Mouse (Mus musculus): ENCODE results near the gene Dvl1. TPM values are rescaled to one million over a fixed set of nuclear protein-coding genes. Genes with fewer than 3 reads are reported as not detected.

Dvl1 gene
- total RNA-seq, 4 experiments from 2014 or later: 71.0 to 91.3 (median 82.6) TPM

GRCm38 (mm10) chr4:155839483-155839910 lies 7.7 kb upstream of the Dvl1 start, which contains the start of gene Mxra8:
Gene Mxra8, plus strand, starts transcription at chr4:155839680.
- DNase-seq (ENCODE audit: low spot score in 2 of 2): no peak

DNA sequence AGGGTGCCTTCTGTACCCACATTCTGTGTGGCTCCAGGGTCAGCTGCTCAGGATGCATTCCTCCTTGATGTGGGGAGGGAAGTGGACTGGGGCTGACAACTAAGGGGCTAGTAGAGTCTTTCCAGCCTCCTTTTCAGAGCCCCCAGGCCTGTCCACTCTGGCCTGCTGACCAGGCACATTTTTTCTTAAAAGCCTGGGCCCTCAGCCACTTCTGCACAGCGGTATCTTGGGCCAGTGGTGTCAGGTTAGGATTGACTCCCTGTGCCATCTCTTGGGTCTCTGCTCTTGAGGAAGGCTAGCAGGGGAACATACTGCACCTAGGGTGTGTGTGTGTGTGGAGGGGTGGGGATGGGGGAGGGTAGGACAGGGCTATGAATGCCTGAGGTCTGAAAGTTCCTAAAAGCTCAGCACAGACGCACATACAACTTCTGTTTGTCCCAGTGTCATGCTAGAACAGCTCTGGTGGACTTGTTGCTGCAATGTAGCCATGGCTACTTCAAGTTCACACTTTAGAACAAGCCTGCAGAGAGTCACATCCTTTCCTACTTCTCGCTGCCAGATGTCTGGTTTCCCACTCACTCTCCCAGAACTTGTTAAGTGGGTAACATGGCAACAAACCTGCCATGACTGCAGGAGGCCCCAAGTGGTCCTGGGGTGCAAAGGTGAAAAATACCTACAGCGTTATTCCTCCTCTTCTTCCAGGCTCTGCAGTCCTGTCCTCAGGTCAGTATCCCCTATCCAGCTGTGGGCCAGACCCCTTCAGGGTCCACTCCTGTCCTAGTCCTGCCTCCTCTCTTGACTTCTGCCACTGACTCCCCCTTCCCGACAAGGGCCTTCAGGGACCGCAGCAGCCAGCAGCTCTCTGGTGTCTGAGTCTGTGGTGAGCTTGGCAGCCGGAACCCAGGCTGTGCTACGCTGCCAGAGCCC lies 6.9 kb upstream of the Dvl1 start:
- DNase-seq (ENCODE audit: low spot score in 2 of 2): no peak

DNA sequence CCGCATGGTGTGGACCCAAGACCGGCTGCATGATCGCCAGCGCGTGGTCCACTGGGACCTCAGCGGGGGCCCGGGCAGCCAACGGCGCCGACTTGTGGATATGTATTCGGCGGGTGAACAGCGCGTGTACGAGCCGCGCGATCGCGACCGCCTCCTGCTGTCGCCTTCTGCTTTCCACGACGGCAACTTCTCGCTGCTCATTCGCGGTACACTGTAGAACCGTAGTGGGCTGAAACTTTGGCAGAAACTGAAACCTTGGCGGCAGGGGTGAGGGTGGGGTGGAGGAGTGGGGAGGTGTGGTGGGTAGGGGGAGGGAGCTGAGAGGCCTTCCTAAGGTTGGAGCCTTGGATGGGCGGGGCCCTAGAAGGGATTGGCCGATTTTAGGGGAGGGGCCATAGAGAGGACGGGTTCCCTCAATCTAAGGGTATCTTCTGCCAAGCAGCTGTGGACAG lies 6.2 kb upstream of the Dvl1 start:
- DNase-seq (ENCODE audit: low spot score in 2 of 2): no peak

DNA sequence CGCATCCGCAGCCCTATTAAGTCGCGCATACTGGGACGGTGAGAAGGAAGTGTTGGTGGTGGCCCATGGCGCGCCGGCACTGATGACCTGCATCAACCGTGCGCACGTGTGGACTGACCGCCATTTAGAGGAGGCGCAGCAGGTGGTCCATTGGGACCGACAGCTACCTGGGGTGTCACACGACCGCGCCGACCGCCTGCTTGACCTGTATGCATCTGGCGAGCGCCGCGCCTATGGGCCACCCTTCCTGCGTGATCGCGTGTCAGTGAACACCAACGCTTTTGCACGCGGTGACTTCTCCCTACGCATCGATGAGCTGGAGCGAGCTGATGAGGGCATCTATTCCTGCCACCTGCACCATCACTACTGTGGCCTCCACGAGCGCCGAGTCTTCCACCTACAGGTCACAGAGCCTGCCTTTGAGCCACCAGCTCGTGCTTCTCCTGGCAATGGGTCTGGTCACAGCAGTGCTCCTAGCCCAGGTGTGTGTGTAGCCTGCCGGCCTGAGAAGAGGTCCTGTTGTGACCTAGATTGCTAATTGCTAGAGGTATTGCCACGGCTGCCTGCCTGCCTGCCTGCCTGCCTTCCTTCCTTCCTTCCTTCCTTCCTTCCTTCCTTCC lies 5.4 kb upstream of the Dvl1 start:
- DNase-seq (ENCODE audit: low spot score in 2 of 2): no peak

- no peak for DNase-seq (ENCODE audit: low spot score in 2 of 2)
Measured at GRCm38 (mm10) chr4:155843231-155843630, 4.0 kb upstream of the Dvl1 start.

DNA sequence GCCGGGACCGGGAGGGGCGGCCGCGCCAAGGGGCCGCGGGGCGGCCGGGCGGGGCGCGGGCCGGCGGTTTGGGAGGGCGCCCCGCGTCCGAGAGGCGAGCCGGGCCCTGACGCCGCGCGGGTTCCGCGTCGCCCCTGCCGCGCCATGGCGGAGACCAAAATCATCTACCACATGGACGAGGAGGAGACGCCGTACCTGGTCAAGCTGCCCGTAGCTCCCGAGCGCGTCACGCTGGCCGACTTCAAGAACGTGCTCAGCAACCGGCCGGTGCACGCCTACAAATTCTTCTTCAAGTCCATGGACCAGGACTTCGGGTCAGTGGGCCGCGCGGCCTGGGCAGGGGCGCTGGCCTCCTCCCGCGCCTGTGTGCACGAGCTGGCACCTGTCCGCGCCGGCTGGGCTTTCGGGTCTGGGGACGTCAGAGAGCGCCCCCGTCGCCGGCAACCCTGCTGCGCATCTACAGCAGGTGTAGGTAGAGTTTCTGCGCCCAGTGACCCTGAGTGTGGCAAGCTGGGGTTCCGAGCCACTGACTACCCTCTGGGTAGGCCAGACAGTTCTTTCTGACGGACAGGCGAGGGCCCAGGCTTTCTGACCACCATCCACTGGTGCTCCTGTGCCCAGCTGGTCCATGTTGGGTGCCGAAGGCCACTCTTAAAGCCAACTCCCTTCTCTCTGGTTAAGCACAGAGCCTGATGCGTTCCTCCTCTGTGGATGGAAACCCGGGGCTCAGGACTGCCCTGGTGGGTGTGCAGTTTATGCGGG lies 570 bp downstream of the Dvl1 start:
- DNase-seq (ENCODE audit: low spot score in 2 of 2): peak in 1 of 2 experiments; percentile 39

DNA sequence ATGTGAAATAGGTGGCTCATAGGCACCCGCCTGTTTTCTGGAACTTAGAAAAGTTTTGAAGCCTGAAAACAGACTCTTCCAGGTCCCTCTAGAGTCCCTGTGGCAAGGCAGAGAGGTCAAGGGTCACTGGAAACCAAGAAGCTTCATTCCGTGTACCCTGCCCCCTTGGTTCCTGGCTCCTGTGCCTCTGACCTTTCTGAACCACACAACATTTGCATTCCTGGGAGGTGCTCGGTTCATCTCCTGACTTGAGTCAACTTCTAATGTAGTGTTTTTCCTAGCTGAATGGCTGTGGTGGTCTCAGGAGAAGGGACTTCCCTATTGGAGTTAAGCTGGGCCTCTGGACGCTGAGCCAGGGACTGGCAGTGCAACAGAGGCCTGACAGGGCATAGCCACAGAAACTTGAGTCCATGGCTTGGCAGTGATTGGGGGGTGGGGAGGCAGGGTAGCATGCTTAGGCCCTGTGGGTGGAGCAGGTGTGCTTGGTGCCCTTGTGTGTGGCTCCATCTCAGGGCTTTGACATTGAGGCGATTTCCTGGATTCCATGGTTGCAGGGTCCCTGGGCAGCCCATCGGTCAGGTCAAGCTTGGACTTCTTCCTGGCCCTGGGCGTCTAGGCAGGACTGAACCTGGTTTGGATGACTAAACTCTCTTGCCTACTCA lies 1.4 kb downstream of the Dvl1 start:
- no peak for DNase-seq (ENCODE audit: low spot score in 2 of 2)

DNA sequence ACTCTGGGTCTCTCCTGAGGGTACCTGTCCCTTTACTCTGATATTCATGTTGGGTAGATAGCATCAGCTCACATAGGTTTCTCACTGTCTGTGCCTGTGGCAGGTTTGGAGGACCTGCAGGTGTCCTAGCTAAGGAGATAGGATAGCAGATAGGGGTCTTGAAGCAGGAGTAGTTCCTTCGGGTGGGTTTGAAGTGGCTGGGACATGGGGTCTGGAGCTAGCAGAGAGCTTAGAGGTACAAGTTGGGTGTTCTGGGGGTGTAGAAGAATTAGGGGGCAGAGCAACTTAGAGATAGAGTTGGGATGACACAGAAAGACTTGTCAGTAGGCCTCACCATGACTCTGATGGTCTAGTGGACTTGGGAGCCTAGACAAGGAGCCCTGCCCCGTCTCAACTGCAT lies 2.2 kb downstream of the Dvl1 start:
- no peak for DNase-seq (ENCODE audit: low spot score in 2 of 2)

DNA sequence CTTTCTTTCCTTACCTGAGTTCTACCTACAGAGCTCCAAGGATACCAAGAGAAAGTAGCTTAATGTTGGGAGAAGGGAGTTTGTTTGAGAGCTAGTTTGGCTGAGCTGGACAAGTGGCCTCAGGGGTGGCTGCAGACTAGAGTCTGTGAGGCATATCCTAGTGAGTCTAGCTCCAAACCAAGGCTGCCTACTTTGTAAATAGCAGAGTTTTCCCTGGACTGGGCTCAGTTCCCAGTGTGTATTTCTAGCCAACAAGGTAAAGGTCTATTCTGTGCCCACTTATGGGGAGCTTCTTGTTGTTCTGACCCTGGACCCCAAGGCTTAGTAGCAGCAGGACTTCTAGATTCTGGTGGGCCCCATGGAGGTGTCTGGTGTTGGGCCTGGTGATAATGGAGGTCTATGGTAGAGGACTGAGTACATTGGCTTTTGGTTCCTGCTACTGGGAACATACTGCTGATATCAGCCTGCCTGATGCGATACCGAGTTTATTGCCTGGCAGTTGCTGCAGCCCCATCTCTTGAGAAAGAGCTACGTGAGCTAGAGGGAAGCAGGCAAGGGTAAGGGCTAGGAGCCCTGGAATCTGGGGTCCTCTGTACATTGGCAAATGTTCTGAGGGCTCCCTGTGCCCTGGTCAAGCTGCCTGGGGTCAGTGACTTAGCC lies 2.7 kb downstream of the Dvl1 start:
- DNase-seq (ENCODE audit: low spot score in 2 of 2): no peak

GRCm38 (mm10) chr4:155851368-155851767 lies 4.2 kb downstream of the Dvl1 start:
- DNase-seq (ENCODE audit: low spot score in 2 of 2): no peak

DNA sequence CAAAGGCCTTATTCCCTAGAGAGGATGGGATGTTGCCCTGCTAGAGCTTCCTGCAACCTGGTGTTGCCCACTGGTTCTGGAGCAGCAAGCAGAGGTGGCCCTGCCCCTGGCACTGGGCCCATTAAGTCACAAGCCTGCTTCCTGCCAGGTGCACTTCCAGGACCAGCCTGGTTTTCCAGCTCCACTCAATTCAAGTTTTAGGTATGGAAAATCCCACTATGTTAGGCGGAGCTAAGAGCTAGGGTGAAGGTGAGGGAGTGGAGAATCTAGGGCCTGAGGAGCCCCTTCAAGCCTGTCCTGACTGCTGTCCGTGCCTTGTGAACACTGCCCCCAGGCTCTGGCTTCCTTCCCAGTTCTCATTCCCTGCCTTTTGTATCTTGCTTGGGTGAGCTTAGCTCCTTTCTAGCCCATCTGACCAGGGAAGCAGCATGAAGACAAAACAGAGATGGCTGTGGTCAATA lies 4.8 kb downstream of the Dvl1 start:
- DNase-seq (ENCODE audit: low spot score in 2 of 2): no peak

DNA sequence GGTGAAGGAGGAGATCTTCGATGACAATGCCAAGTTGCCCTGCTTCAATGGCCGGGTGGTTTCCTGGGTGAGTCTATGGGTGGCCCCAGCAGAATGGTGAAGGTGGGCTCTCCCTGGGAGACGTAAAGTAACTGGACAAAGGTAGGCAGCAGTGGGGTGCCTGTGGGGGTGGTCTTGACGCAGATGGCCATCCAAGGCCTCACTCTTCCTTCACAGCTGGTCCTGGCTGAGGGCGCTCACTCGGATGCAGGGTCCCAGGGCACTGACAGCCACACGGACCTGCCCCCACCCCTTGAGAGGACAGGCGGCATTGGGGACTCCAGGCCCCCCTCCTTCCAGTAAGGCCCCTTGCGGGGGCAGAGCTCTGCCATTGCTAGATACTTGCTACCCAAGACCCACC lies 6.2 kb downstream of the Dvl1 start:
- no peak for DNase-seq (ENCODE audit: low spot score in 2 of 2)

DNA sequence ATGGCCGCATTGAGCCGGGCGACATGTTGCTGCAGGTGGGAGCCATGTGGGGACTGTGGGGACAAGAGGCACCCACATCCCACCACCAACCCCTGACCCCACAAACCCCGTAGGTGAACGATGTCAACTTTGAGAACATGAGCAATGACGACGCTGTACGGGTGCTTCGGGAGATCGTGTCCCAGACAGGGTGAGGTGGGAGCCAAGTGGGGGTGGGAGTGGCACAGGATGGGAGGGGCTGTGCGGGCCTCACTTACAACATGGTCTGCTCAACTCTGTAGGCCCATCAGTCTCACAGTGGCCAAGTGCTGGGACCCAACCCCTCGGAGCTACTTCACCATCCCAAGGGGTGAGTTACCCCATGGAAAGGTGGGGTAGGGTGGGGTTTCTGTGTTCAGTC lies 7.8 kb downstream of the Dvl1 start:
- DNase-seq (ENCODE audit: low spot score in 2 of 2): no peak

DNA sequence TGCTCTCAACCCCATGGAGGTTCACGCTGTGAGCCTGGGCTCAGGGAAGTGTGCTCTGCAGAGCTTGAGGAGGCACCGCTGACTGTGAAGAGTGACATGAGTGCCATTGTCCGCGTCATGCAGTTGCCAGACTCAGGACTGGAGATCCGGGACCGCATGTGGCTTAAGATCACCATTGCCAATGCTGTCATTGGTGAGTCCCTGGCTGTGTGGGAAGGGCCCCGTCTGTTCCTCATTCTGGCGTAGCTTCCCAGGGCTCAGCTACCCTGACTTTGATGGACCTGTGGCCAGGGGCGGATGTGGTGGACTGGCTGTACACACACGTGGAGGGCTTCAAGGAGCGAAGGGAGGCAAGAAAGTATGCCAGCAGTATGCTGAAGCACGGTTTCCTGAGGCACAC lies 8.9 kb downstream of the Dvl1 start:
- no peak for DNase-seq (ENCODE audit: low spot score in 2 of 2)

DNA sequence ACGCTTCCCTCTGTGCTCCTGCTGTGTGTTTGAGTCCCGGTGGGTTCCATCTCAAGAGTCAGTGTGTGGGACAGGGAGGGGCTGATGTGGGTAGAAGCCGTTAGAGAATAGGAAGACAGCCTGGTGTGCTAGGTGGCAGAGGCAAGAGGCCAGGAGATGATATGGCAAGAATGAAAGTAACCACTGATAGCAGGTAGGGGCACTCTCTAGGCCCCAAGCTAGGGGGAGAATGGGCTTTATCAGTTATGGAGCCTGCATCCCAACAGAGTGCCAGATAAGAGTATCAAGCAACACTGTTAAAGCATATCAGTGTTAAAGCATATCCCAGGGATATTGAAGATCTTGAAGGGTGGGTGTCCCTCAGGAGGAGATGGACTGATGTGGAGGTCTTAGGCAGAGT lies 9.7 kb downstream of the Dvl1 start:
- no peak for DNase-seq (ENCODE audit: low spot score in 2 of 2)

DNA sequence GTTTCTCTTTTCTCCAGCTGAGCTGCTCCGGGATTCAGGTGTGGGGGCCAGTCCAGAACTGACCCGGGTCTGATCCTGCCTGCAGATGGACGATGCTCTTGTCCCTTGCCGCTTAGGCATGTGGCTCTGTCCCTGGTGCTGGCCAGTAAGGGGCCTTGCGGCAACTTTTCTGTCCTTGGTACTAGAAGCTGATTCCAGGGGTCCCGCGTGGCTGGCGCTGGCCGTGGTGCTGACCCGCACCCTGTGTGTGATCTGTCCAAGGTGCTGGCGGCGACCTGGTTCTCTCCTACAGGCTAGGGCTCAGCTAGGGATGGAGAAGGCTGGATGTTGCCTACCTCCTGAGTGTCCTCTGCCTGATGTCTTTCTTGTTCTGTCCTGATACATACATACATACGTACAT lies 12.1 kb downstream of the Dvl1 start:
- DNase-seq (ENCODE audit: low spot score in 2 of 2): no peak

DNA sequence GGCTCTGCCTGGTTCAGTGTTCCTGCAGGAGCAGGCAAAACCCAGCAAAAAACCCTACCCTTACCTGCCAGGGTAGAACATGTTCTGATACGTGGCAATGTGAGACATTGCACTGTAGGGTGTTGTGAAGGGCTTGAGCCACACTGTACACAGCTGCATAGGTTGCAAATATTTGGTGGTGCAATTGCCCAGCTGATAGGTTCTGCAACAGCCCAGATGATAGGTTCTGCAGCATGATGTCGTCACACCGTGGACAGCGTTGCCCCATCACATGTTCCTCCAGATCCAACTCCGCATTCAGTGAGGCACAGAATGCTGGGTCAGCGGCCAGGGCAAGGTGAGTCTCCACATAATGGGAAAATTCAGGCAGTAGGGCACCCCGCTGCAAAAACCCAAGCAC lies 14.6 kb downstream of the Dvl1 start:
- DNase-seq (ENCODE audit: low spot score in 2 of 2): no peak

DNA sequence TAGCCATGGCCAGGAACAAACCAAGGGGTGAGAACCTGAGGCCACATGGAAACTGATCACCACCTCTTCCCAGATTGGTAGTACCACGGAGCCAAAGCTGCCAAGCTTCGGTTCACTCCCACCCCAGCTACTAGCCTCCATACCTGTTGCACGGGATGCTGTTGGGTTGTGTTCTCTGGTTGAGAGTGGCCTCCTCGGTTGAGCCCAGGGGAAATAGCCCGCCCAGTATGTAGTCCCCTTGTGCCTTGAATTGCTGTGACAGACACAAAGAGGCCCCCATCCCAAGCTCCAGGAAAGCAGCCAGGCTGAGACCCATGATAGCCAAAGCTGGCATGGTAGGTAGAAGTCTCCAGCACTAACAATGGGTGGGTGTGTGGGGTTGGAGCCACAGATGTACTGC lies 15.8 kb downstream of the Dvl1 start, which contains the start of gene Tas1r3:
Gene Tas1r3 (minus strand): TSS at position 362 of the 400 bp plus-strand sequence.
- peak in 1 of 2 experiments; percentile 4 for DNase-seq (ENCODE audit: low spot score in 2 of 2)

DNA sequence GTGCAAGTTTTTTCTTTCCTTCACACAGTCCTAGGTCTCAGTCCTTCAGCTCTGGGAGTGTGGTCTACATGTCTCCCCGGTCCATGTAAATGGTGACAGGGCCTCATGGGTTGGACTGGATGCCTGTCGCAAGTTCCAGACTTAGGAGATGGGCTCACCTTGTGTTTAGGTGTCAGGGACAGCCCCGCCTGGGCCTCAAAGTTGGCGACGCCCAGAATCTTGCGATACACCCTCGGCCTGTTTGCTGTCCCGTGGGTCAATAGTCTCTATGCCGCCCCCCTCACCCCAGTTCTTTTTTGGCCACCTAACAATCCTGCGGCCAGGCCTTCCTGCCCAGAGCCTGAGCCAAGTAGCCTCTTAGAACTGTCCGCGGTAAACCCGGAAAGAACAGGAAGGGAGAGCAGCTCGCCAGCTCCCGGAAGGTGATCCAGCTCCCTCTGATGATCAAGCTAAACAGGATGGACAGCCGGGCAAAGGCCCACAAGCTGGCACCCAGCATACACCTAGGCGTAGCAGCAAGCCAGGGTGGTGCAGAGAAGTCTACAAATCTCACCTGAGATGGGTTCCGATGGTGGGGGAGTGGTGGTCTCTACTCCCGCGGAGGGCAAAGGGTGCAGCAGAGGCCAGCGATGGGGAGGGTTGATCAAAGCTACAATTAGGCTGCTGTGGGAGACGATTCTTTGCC lies 21.6 kb downstream of the Dvl1 start:
- DNase-seq (ENCODE audit: low spot score in 2 of 2): peak in 1 of 2 experiments; percentile 11

Measured in layer of hippocampus, adult 8-10 months (tissue).